Mouse (Mus musculus) cerebellum, adult 2 months (tissue): Measurements from ENCODE around the gene Fign. TPM values are rescaled to one million over a fixed set of nuclear protein-coding genes. Genes with fewer than 3 reads are reported as not detected.
A peak's percentile ranks its signal among the peaks of the same experiment; 100 is the strongest.

Source experiments
- DNase-seq, 2 experiments: peaks; one replicate each; pipeline ENCODE4 v3.0.0; 2021
- H3K27ac ChIP-seq: fragments of 200-500 bp; 2 replicates; pipeline ENCODE4 v1.5.1; 2012; ENCODE audit warnings: low read length, control low read depth, inconsistent platforms; ENCODE audit not compliant: insufficient read depth
- H3K27me3 ChIP-seq: fragments of 200-500 bp; 2 replicates; pipeline ENCODE4 v1.6.1; 2012; ENCODE audit warnings: inconsistent platforms, mild to moderate bottlenecking, low read length, moderate library complexity; ENCODE audit not compliant: control insufficient read depth, insufficient read depth
- H3K4me1 ChIP-seq: fragments of 200-500 bp; 2 replicates; pipeline ENCODE4 v1.6.1; 2011; ENCODE audit warnings: low read length; ENCODE audit not compliant: control insufficient read depth, insufficient read depth
- H3K4me3 ChIP-seq: fragments of 200-500 bp; replicated peaks from 2 replicates; pipeline ENCODE3; 2011; ENCODE audit warnings: mild to moderate bottlenecking, low read depth, low read length, control low read depth; ENCODE audit not compliant: insufficient read depth
- CTCF ChIP-seq: fragments of 200-500 bp; IDR thresholded peaks from 2 replicates; pipeline ENCODE4 v1.5.1; 2011; ENCODE audit warnings: low read depth, mild to moderate bottlenecking, control low read depth, low read length, moderate library complexity, borderline replicate concordance; ENCODE audit not compliant: insufficient read depth
- POLR2A ChIP-seq: fragments of 200-500 bp; IDR thresholded peaks from 2 replicates; pipeline ENCODE4 v1.6.1; 2011; ENCODE audit warnings: low read length, control low read depth, borderline replicate concordance; ENCODE audit not compliant: insufficient read depth
- WGBS: fragments of 180-500 bp; shearing (Covaris S2); methylation state at CpG from one replicate; pipeline ENCODE4 v1.1.7; 2018; 5-methylcytosine and 5-hydroxymethylcytosine counted together
- polyA plus RNA-seq: library from polyadenylated mRNA; depleted of rRNA; stranded (reverse); fragments of >200 nt; gene quantifications from 2 replicates; pipeline ENCODE4 v1.2.3, GENCODE M21; 2012

Gene Fign
- polyA plus RNA-seq, 1 experiment, result 2.5 TPM

DNA sequence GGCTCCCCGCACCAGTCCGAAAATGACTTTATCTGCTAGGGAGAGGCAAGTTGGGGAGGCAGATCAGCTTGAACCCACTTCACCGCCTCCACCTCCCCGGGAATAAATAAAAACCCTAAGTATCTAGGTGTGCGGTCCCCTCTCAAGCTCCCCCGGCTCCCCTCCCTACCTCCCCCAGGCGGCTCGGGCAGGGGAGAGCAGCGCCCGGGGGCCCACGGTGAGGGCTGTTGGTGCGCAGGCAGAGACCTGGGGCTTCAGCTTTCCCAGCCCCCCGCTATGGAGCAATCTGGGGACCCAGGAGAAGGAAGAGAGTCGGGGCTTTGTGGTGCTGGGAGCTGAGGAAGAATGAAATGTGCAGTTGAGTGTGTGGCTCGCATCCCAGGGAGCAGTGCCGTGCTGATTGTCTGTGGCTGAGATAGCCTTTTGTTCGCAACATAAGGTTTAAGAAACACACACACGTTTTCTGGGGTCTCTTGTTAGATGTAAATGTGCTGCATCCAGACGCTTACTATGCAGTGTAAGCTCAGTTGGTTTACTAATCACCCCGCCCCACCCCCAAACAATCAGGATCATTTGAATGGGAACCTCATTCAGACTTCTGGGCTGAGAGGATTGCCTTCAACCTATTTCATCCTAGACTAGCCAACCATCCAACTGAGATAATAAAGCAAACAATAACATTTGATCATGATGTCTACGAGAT lies 931 bp upstream of the Fign start:
- peak; percentile 3 to 27 for DNase-seq
- Histone ChIP-seq H3K27ac (no peak overlapping the region), H3K27me3 (peaks cover 2% of the 10 kb centered on the region; the same call in 1 of the 2 replicates), H3K4me1 (no peaks in the 10 kb centered on the region), H3K4me3 (peak overlapping the region; percentile 53)
- WGBS, result 13% methylated on average over 21 of the region's 21 CpGs
- no peak for TF ChIP-seq POLR2A
- no peak for TF ChIP-seq CTCF

DNA sequence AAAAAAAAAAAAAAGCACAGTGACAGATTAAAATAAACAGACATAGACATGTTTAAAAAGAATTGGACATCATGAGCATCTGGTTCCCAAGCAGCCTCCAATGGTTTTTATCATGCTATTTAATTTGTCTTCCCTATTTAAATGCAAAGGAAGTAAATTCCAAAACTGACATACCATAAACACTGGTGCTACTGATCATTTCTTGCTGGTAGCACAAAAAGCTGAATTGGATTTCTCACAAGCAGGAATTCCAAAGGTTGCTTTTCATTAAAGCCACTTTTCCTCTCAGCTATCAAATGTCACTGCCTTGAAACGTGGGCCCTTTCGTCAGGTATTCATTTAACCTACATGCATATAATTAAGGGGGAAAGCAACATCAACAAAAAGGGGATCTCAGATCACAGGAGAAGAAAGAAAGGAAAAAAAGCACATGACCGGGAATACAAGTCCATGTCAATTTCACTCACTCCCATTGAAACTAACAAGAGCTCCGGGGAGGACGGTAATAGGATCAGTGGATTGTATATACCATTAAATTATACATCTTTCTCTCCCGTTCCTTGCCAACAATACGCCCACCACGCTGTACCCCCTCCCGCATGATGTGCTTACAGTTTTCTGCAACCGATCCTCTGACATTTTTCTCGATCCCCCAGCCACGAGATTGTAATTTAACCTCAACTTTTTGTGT lies 972 bp downstream of the Fign start:
- 22% methylated on average over 12 of the region's 12 CpGs for WGBS
- DNase-seq, result no peak
- no peak for TF ChIP-seq CTCF
- TF ChIP-seq POLR2A, result no peak
- no peaks in the 10 kb centered on the region for H3K4me1 ChIP-seq
- no peak overlapping the region for H3K27ac ChIP-seq
- H3K4me3 ChIP-seq, result peak overlapping the region; percentile 35
- H3K27me3 ChIP-seq, result peaks cover 2% of the 10 kb centered on the region; the same call in 1 of the 2 replicates

DNA sequence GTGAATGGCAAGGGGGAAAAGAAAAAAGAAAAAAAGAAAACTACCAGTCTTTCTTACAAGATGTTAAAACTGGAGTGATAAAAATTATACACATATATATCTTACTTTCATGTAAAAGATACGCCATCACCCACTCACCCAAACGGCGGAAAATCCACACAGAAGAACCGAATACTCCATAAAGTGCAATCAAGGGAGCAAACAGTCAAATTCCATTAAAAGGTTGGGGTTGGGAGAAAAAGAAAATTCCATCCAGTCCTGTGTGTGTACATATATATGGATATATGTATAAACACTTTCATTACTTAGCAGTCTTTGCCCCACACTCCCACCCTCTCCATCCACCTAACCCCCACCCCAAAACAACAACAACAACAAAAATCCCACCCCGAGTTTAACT lies 1.7 kb downstream of the Fign start:
- Histone ChIP-seq H3K27me3 (peaks cover 2% of the 10 kb centered on the region; the same call in 1 of the 2 replicates), H3K4me1 (no peaks in the 10 kb centered on the region), H3K4me3 (no peak overlapping the region), H3K27ac (no peak overlapping the region)
- WGBS, result 86% methylated on average over 5 of the region's 5 CpGs
- no peak for DNase-seq
- TF ChIP-seq CTCF, result no peak
- no peak for TF ChIP-seq POLR2A

DNA sequence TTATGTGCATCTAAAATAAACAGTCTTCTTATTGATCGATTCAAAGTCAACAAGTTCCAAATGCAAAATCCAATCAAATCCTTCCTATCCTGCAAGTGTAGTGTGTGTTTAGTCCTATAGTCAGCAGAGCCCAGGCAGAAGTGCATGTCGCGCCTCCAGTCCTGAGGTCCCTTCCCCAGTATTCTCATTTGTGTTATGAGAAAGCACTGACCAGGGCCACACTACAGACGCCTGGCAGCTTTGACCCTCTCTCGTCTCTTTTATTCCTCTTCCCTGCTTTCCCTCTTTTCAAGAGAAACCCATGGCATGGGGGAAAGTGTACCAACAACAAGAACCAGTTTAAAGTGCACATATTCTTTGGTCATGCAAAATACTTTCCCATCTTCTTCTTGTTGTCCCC lies 2.3 kb downstream of the Fign start:
- no peaks in the 10 kb centered on the region for H3K4me1 ChIP-seq
- peaks cover 2% of the 10 kb centered on the region; the same call in 1 of the 2 replicates for H3K27me3 ChIP-seq
- WGBS, result 74% methylated on average over 5 of the region's 5 CpGs
- no peak overlapping the region for H3K27ac ChIP-seq
- no peak overlapping the region for H3K4me3 ChIP-seq
- no peak for TF ChIP-seq CTCF
- TF ChIP-seq POLR2A, result no peak
- DNase-seq, result no peak

DNA sequence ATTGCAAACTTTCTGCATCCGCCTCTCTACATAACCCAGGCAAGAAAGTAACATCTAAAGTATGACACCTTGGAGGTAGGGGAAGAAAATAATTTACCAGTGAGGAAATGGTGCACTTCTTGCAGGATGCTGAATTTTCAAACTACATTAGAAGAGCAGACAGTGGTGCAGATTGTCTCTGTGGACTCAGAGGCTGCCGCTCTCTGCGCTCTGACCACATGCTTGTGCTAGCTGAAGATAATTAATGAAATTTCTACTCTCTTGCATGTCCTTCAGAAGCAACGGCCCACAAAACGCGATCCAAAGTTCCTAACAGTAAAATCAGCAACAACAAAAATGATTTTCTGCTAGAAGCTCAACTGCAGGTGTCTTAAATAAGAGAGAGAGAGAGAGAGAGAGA lies 4.8 kb downstream of the Fign start:
- DNase-seq, result no peak
- no peak for TF ChIP-seq POLR2A
- no peak for TF ChIP-seq CTCF
- H3K27me3 ChIP-seq, result no peaks in the 10 kb centered on the region; the same call in 1 of the 2 replicates
- H3K4me3 ChIP-seq, result no peak overlapping the region
- no peaks in the 10 kb centered on the region for H3K4me1 ChIP-seq
- H3K27ac ChIP-seq, result no peak overlapping the region
- WGBS, result 88% methylated on average over 6 of the region's 6 CpGs

DNA sequence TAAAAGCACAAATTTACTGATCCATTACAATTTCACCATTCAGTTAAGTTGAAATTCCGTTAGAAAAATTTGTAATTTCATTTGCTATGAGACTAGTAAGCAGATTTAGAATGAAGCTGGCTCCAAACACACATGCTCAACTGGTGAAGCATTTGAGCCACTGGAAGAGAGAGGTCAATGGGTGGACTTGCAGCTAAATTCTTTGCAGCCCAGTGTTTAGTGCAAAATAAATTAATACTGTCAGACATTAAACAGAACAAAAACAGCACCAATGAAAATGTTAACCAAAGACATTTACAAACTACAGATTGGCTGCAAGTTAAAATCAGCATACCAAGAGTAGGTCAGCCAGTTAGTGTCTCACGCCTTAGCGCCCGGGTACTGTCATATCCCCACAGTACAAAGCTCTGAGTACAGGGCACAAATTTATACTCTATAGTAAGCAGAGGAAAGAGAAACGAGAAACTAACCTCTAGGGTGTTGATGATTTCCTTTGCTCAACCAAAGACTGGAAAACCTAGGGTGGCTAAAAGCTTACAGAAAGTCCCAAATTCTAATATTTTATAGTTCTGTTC lies 13.9 kb downstream of the Fign start:
- 87% methylated on average over 5 of the region's 5 CpGs for WGBS
- no peak for DNase-seq

DNA sequence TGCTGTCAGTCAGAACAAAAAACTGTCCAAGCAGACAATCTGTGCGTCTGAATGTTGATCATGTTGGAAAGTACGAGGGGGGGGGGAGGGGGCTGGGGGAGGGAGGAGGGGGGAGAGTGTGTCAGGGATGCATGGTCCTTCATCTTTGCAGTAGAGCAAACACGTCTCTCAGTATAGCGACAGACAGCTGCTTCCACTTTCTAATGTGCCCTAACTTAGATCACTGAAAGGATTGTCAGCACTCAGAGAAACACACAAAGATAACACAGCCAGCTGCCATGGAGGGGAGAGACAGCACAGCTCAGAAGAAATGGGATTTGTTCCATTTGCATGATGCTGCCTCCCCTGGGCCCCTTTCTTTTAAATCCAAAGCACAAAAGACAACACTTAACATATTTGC lies 18.1 kb downstream of the Fign start:
- TF ChIP-seq POLR2A (no peak), CTCF (no peak)
- WGBS, result 43% methylated on average over 4 of the region's 4 CpGs
- Histone ChIP-seq H3K4me3 (no peak overlapping the region), H3K27me3 (no peaks in the 10 kb centered on the region), H3K27ac (no peak overlapping the region), H3K4me1 (no peaks in the 10 kb centered on the region)
- DNase-seq, result no peak

More for the DNA sequence above, 13.9 kb downstream of the Fign start:
- Histone ChIP-seq H3K4me3 (no peak overlapping the region), H3K27me3 (no peaks in the 10 kb centered on the region), H3K4me1 (no peaks in the 10 kb centered on the region), H3K27ac (no peak overlapping the region)
- TF ChIP-seq POLR2A (no peak), CTCF (no peak)

DNA sequence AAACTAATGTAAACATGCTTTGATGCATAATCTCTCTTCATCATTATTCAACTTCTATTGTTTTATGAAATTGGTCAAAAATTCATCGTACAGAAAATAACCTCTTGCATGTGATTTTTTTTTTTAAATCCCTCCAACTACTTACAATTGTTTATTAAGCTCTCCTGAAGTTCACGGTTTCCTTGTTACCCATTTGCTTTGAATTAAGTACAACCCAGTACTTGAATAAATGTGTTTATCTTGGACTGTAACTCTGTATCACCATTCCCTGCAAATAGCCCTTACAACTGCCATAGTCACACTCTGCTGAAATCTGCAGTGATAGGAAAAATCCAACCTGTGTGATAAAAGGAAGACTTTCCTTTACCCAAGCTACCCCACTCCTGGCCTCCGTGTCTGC lies 19.3 kb downstream of the Fign start:
- Histone ChIP-seq H3K27ac (no peak overlapping the region), H3K4me1 (no peaks in the 10 kb centered on the region), H3K27me3 (no peaks in the 10 kb centered on the region), H3K4me3 (no peak overlapping the region)
- no peak for DNase-seq
- 91% methylated on average over 3 of the region's 3 CpGs for WGBS
- TF ChIP-seq CTCF (no peak), POLR2A (no peak)
